Comparison of ENCODE assay signal across 9 mouse cellular contexts in genomic region chr4:116644326-116644725, GRCm38 (mm10). TPM values are rescaled to one million over a fixed set of nuclear protein-coding genes. Genes with fewer than 3 reads are reported as not detected.
DNase-seq lines count a peak whose midpoint lies in the region; ATAC-seq and TF ChIP-seq lines count a peak whose summit lies in the region.
"Had no signal": no experiment of that assay in that cellular context is flagged by ENCODE, and none has a peak within 500 bp of the region (broad histone marks: within the 10 kb centered on the region; RNA-seq: fewer than 3 reads in every experiment).

No protein-coding gene starts in this region.

- H3K36me3 ChIP-seq in kidney, adult 2 months (ENCODE audit: control insufficient read depth, insufficient read depth, low read length): peaks cover 18% of the 10 kb centered on the region
- peaks cover 78% of the 10 kb centered on the region for H3K36me3 ChIP-seq in kidney, embryonic 14.5 days (ENCODE audit: control insufficient read depth, insufficient read depth, low read length)
- H3K36me3 ChIP-seq in kidney, postnatal 0 days (ENCODE audit: insufficient read depth, low read length): peaks cover 39% of the 10 kb centered on the region
- peaks cover 97% of the 10 kb centered on the region for H3K36me3 ChIP-seq in forebrain, embryonic 10.5 days (replicated peaks)

- 26% methylated on average over 6 of the region's 6 CpGs for WGBS in kidney, adult 2 months
- WGBS in kidney, embryonic 14.5 days: 60% methylated on average over 6 of the region's 6 CpGs
- WGBS in kidney, postnatal 0 days: 47% methylated on average over 6 of the region's 6 CpGs
- WGBS in forebrain, embryonic 10.5 days: 68% methylated on average over 6 of the region's 6 CpGs

- no peak overlapping the region for H3K27ac ChIP-seq in kidney, adult 2 months (ENCODE audit: insufficient read depth, low read depth, low read length)
- no peak overlapping the region for H3K27ac ChIP-seq in kidney, embryonic 14.5 days (ENCODE audit: low read depth, low read length)
- no peak overlapping the region for H3K27ac ChIP-seq in kidney, postnatal 0 days
- H3K27ac ChIP-seq in forebrain, embryonic 10.5 days: no peak overlapping the region
- H3K27ac ChIP-seq: lung, embryonic 15.5 days had no signal

- peak; percentile 51 for DNase-seq in adrenal gland, postnatal 10 days
- DNase-seq in adrenal gland, adult 18-20 months (ENCODE audit: low spot score in 2 of 2): no peak
- peak; percentile 52 for DNase-seq in kidney, adult 2 months
- DNase-seq in Muller cell, postnatal 12 days (ENCODE audit: inconsistent ontology term): peak; percentile 7
- peak; percentile 65 for DNase-seq in kidney, postnatal 0 days (ENCODE audit: low spot score)
- peak; percentile 56 for DNase-seq in naive thymus-derived CD4-positive, alpha-beta T cell, adult 2 months (ENCODE audit: low read depth)
- no peak for DNase-seq in forebrain, embryonic 10.5 days (ENCODE audit: extremely low spot score, low spot score)

- TF ChIP-seq POLR2A in kidney, adult 2 months (IDR thresholded peaks at IDR 0.05; ENCODE audit: low read depth, low read length): no peak

- H3K4me3 ChIP-seq in kidney, adult 2 months (ENCODE audit: insufficient read depth, low read depth, low read length): no peak overlapping the region
- no peak overlapping the region for H3K4me3 ChIP-seq in kidney, embryonic 14.5 days (ENCODE audit: low read length)
- H3K4me3 ChIP-seq in kidney, postnatal 0 days (replicated peaks; ENCODE audit: low read depth, low read length): no peak overlapping the region
- no peak overlapping the region for H3K4me3 ChIP-seq in forebrain, embryonic 10.5 days
- H3K4me3 ChIP-seq: lung, embryonic 15.5 days had no signal

- H3K27me3 ChIP-seq in kidney, adult 2 months (replicated peaks; ENCODE audit: control insufficient read depth, insufficient read depth, low read length): no peaks in the 10 kb centered on the region
- no peaks in the 10 kb centered on the region for H3K27me3 ChIP-seq in kidney, embryonic 14.5 days (ENCODE audit: control insufficient read depth, insufficient read depth, low read length)
- no peaks in the 10 kb centered on the region for H3K27me3 ChIP-seq in kidney, postnatal 0 days (ENCODE audit: insufficient read depth, low read length)
- no peaks in the 10 kb centered on the region for H3K27me3 ChIP-seq in forebrain, embryonic 10.5 days (ENCODE audit: poor library complexity, severe bottlenecking)
- H3K27me3 ChIP-seq: lung, embryonic 15.5 days had no signal

- TF ChIP-seq CTCF in kidney, adult 2 months (conservative IDR thresholded peaks at IDR 0.05; ENCODE audit: insufficient read depth, insufficient read length, low read depth, low read length): peak; percentile 78
- TF ChIP-seq CTCF in kidney, postnatal 0 days (IDR thresholded peaks at IDR 0.05; ENCODE audit: low read depth): peak; percentile 59

- H3K9ac ChIP-seq in kidney, embryonic 14.5 days (ENCODE audit: low read depth, low read length): no peak overlapping the region
- no peak overlapping the region for H3K9ac ChIP-seq in kidney, postnatal 0 days (ENCODE audit: low read depth, low read length)
- H3K9ac ChIP-seq: lung, embryonic 15.5 days had no signal

- no peaks in the 10 kb centered on the region for H3K9me3 ChIP-seq in kidney, embryonic 14.5 days (ENCODE audit: control insufficient read depth, low read length)
- H3K9me3 ChIP-seq in kidney, postnatal 0 days (replicated peaks; ENCODE audit: low read length): no peaks in the 10 kb centered on the region
- H3K9me3 ChIP-seq in forebrain, embryonic 10.5 days: no peaks in the 10 kb centered on the region
- H3K9me3 ChIP-seq: lung, embryonic 15.5 days had no signal

- H3K4me2 ChIP-seq in kidney, embryonic 14.5 days (replicated peaks; ENCODE audit: low read depth, low read length): no peak overlapping the region
- H3K4me2 ChIP-seq in kidney, postnatal 0 days (ENCODE audit: low read length): no peak overlapping the region
- H3K4me2 ChIP-seq: lung, embryonic 15.5 days had no signal

- ATAC-seq in kidney, embryonic 14.5 days (ENCODE audit: low FRiP score, low TSS enrichment): no peak
- ATAC-seq in kidney, postnatal 0 days (replicated peaks; ENCODE audit: low FRiP score, low read depth): no peak

- H3K4me1 ChIP-seq in kidney, adult 2 months (ENCODE audit: control insufficient read depth, insufficient read depth, low read length): peaks cover 16% of the 10 kb centered on the region
- peaks cover 4% of the 10 kb centered on the region for H3K4me1 ChIP-seq in kidney, embryonic 14.5 days (ENCODE audit: control insufficient read depth, insufficient read depth, low read length)
- no peaks in the 10 kb centered on the region for H3K4me1 ChIP-seq in kidney, postnatal 0 days (replicated peaks; ENCODE audit: insufficient read depth, low read length)
- H3K4me1 ChIP-seq in forebrain, embryonic 10.5 days: peaks cover 25% of the 10 kb centered on the region

RNA-seq across cellular contexts. Expression of gene Akr1a1, which starts 7.2 kb away (rescaled TPM):
- 100 to 1,000 TPM; 646 to 659 TPM for total RNA-seq in adrenal gland, postnatal 10 days (2021)
- total RNA-seq in adrenal gland, adult 18-20 months (2021): 100 to 1,000 TPM; 822 to 909 TPM
- polyA plus RNA-seq in kidney, adult 2 months (2012; rRNA removed): 2,926 and 3,067 TPM in 2 replicates
- 730 and 751 TPM in 2 replicates for polyA plus RNA-seq in kidney, embryonic 14.5 days (2014; fragmentation: Nextera tagmentation; extraction: Ambion mirVana)
- 966 and 1,010 TPM in 2 replicates for polyA plus RNA-seq in kidney, postnatal 0 days (2015; fragmentation: Nextera tagmentation; extraction: Ambion mirVana)
- polyA plus RNA-seq in forebrain, embryonic 10.5 days (2016; fragmentation: Nextera tagmentation; extraction: Ambion mirVana): 534 and 550 TPM in 2 replicates

RNA-seq across cellular contexts. Expression of gene Nasp, which starts 16.6 kb away (rescaled TPM):
- 10 to 100 TPM; 46.4 to 48.1 TPM for total RNA-seq in adrenal gland, postnatal 10 days (2021)
- total RNA-seq in adrenal gland, adult 18-20 months (2021): 10 to 100 TPM; 20.3 to 24.6 TPM
- 2.5 and 3.9 TPM in 2 replicates for polyA plus RNA-seq in kidney, adult 2 months (2012; rRNA removed)
- 224 and 234 TPM in 2 replicates for polyA plus RNA-seq in kidney, embryonic 14.5 days (2014; fragmentation: Nextera tagmentation; extraction: Ambion mirVana)
- polyA plus RNA-seq in kidney, postnatal 0 days (2015; fragmentation: Nextera tagmentation; extraction: Ambion mirVana): 82.7 and 89.6 TPM in 2 replicates
- 354 and 376 TPM in 2 replicates for polyA plus RNA-seq in forebrain, embryonic 10.5 days (2016; fragmentation: Nextera tagmentation; extraction: Ambion mirVana)

RNA-seq across cellular contexts. Expression of gene Prdx1, which starts 41.0 kb away (rescaled TPM):
- total RNA-seq in adrenal gland, postnatal 10 days (2021): 100 to 1,000 TPM; 573 to 689 TPM
- total RNA-seq in adrenal gland, adult 18-20 months (2021): 100 to 1,000 TPM; 648 to 719 TPM
- polyA plus RNA-seq in kidney, adult 2 months (2012; rRNA removed): 282 and 478 TPM in 2 replicates
- 1,503 and 1,977 TPM in 2 replicates for polyA plus RNA-seq in kidney, embryonic 14.5 days (2014; fragmentation: Nextera tagmentation; extraction: Ambion mirVana)
- polyA plus RNA-seq in kidney, postnatal 0 days (2015; fragmentation: Nextera tagmentation; extraction: Ambion mirVana): 2,101 and 2,104 TPM in 2 replicates
- 1,457 and 1,472 TPM in 2 replicates for polyA plus RNA-seq in forebrain, embryonic 10.5 days (2016; fragmentation: Nextera tagmentation; extraction: Ambion mirVana)

RNA-seq across cellular contexts. Expression of gene Ccdc17, which starts 47.9 kb away (rescaled TPM):
- 10 to 100 TPM in 1 of 2 experiments, 1 to 10 TPM in 1; 5.8 to 13.8 TPM for total RNA-seq in adrenal gland, postnatal 10 days (2021)
- 10 to 100 TPM in 1 of 2 experiments, 1 to 10 TPM in 1; 8.4 to 11.7 TPM for total RNA-seq in adrenal gland, adult 18-20 months (2021)
- polyA plus RNA-seq in kidney, adult 2 months (2012; rRNA removed): 9.1 and 10.4 TPM in 2 replicates
- 2.2 and 4.5 TPM in 2 replicates for polyA plus RNA-seq in kidney, embryonic 14.5 days (2014; fragmentation: Nextera tagmentation; extraction: Ambion mirVana)
- 5.9 and 7.9 TPM in 2 replicates for polyA plus RNA-seq in kidney, postnatal 0 days (2015; fragmentation: Nextera tagmentation; extraction: Ambion mirVana)
- polyA plus RNA-seq in forebrain, embryonic 10.5 days (2016; fragmentation: Nextera tagmentation; extraction: Ambion mirVana): 2.4 and 3.5 TPM in 2 replicates

Comparison
In these comparisons a context has a peak if more than half of its experiments do, and no peak if none do; other contexts are left out.
1. DNase-seq: peak in adrenal gland, postnatal 10 days (single experiment), kidney, adult 2 months (single experiment), Muller cell, postnatal 12 days (single experiment), kidney, postnatal 0 days (single experiment) and naive thymus-derived CD4-positive, alpha-beta T cell, adult 2 months (single experiment); none in adrenal gland, adult 18-20 months (0 of 2) and forebrain, embryonic 10.5 days (single experiment).
2. RNA of gene Nasp, which starts 16.6 kb away (polyA plus RNA-seq): 354 to 376 TPM in forebrain, embryonic 10.5 days, 224 to 234 TPM in kidney, embryonic 14.5 days and 82.7 to 89.6 TPM in kidney, postnatal 0 days; 2.5 to 3.9 TPM in kidney, adult 2 months; every median in the first group is over 10 times any median in the second.